In the genomic region with DNA sequence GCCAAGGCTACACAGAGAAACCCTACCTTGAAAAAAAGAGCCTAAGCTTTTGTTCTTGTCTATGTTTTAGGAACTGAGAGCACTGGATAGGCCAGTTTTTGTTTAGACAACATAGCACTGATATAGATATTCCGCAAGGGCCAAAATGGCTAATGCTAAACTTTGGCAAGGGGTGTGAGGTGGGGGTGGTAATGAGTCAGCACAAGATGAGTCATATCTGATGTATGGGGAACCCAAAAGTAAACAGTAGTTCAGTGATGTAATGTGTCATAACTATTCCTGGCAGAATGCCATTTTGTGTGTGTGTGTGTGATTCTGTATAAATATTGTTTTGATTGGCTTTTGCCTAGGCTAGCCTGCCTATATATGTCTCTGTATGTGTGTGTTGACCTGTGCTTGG, we compare ENCODE assay signal across 18 mouse cellular contexts. TPM values are rescaled to one million over a fixed set of nuclear protein-coding genes. Genes with fewer than 3 reads are reported as not detected.
DNase-seq lines count a peak whose midpoint lies in the region; ATAC-seq lines count a peak whose summit lies in the region.
"Had no signal": no experiment of that assay in that cellular context is flagged by ENCODE, and none has a peak within 500 bp of the region (broad histone marks: within the 10 kb centered on the region; RNA-seq: fewer than 3 reads in every experiment).

No protein-coding gene starts in this region.

- no peak for DNase-seq in frontal cortex, postnatal 10 days (ENCODE audit: low spot score in 2 of 2)
- peak; percentile 36 to 37 for DNase-seq in right cerebral cortex, adult 2 months (ENCODE audit: low spot score in 2 of 2)
- DNase-seq in right cerebral cortex, postnatal 4 days, result no peak
- DNase-seq in CD4-positive helper T cell, adult 2 months (ENCODE audit: low read depth, low spot score), result peak; percentile 32
- DNase-seq in induced T-regulatory cell, adult 2 months (ENCODE audit: low read depth), result peak; percentile 51
- DNase-seq in spleen, adult 18-20 months, result no peak
- no peak for DNase-seq in layer of hippocampus, adult 8-10 months (ENCODE audit: low spot score in 2 of 2)
- DNase-seq: adrenal gland, adult 8-10 months; cerebellum, adult 2 months; cerebellum, postnatal 36 days; embryo, embryonic 11 days; heart, postnatal 36 days; kidney, adult 8-10 months; kidney, postnatal 14 days; liver, postnatal 0 days; thymus, postnatal 14 days had no signal

- peak; percentile 29; the same call in 1 of the 2 replicates for ATAC-seq in frontal cortex, adult (ENCODE audit: low TSS enrichment)
- ATAC-seq: liver, postnatal 0 days; midbrain, embryonic 15.5 days had no signal

RNA-seq across cellular contexts. Expression of a gene that starts 4.5 kb away (rescaled TPM):
- 10 to 100 TPM; 44.5 to 59.4 (median 58.7) TPM for total RNA-seq in layer of hippocampus, adult 8-10 months (2022)

Comparison
In these comparisons a context has a peak if more than half of its experiments do, and no peak if none do; other contexts are left out.
1. DNase-seq: peak in right cerebral cortex, adult 2 months (2 of 2), CD4-positive helper T cell, adult 2 months (single experiment) and induced T-regulatory cell, adult 2 months (single experiment); none in frontal cortex, postnatal 10 days (0 of 2), right cerebral cortex, postnatal 4 days (single experiment), spleen, adult 18-20 months (0 of 2) and layer of hippocampus, adult 8-10 months (0 of 2).